Mouse (Mus musculus): Measurements from ENCODE around the gene Mut. TPM values are rescaled to one million over a fixed set of nuclear protein-coding genes. Genes with fewer than 3 reads are reported as not detected.

Gene Mut
- total RNA-seq (2021) = 10 to 100 TPM; 51.1 to 54.8 TPM
- long read RNA-seq, experiment 1, transcript Mut-201 (13 exons, 3,674 nt) = major isoform, 31 of 38 reads
- long read RNA-seq, experiment 1, partial matches to known transcripts = 1 of 38 reads
- long read RNA-seq, experiment 1, other reads (novel, unspliced or antisense) = 6 of 38 reads
- long read RNA-seq, experiment 2, transcript Mut-201 (13 exons, 3,674 nt) = major isoform, 65 of 80 reads
- long read RNA-seq, experiment 2, partial matches to known transcripts = 7 of 80 reads
- long read RNA-seq, experiment 2, other reads (novel, unspliced or antisense) = 8 of 80 reads

GRCm38 (mm10) chr17:40934420-40935231 lies at the start of gene Mut, which contains the start of gene Cenpq:
Gene Mut, plus strand, starts transcription at chr17:40934685.
Gene Cenpq, minus strand, starts transcription at chr17:40935047.
- DNase-seq = peak; percentile 98
- intact Hi-C loops (cut with DNase I; ENCODE audit: low total_unique reads) = no loop called here

- intact Hi-C loops (cut with DNase I; ENCODE audit: low total_unique reads) = no loop called here
- DNase-seq = no peak
These were observed 49.3 kb upstream of the Mut start for GRCm38 (mm10) chr17:40885155-40885554.

GRCm38 (mm10) chr17:40887849-40888536 lies 46.5 kb upstream of the Mut start:
- no peak for DNase-seq

GRCm38 (mm10) chr17:40896863-40897262 lies 37.6 kb upstream of the Mut start:
- no peak for DNase-seq
- intact Hi-C loops (cut with DNase I; ENCODE audit: low total_unique reads) = loop anchor here (5.0 kb wide), 1 partner anchor 60 kb away; no protein-coding TSS in a partner anchor

More at GRCm38 (mm10) chr17:40887849-40888536, 46.5 kb upstream of the Mut start:
- intact Hi-C loops (cut with DNase I; ENCODE audit: low total_unique reads) = no loop called here

- intact Hi-C loops (cut with DNase I; ENCODE audit: low total_unique reads) = loop anchor here (5.0 kb wide), 1 partner anchor 63 kb away; no protein-coding TSS in a partner anchor
- DNase-seq = no peak
These were observed 34.6 kb upstream of the Mut start for GRCm38 (mm10) chr17:40899783-40900363.

- DNase-seq = no peak
- intact Hi-C loops (cut with DNase I; ENCODE audit: low total_unique reads) = no loop called here
These were observed 31.1 kb upstream of the Mut start for GRCm38 (mm10) chr17:40903345-40903744.

- intact Hi-C loops (cut with DNase I; ENCODE audit: low total_unique reads) = no loop called here
- no peak for DNase-seq
These were observed 30.4 kb upstream of the Mut start for GRCm38 (mm10) chr17:40904056-40904597.

GRCm38 (mm10) chr17:40904721-40905154 lies 29.7 kb upstream of the Mut start:
- intact Hi-C loops (cut with DNase I; ENCODE audit: low total_unique reads) = no loop called here
- DNase-seq = no peak

- no peak for DNase-seq
These were observed 20.2 kb upstream of the Mut start, which contains the start of gene Glyatl3 for GRCm38 (mm10) chr17:40914250-40914649. Gene Glyatl3, minus strand, starts transcription at chr17:40914350.

GRCm38 (mm10) chr17:40915499-40915898 lies 19.0 kb upstream of the Mut start:
- intact Hi-C loops (cut with DNase I; ENCODE audit: low total_unique reads) = no loop called here
- DNase-seq = no peak

More at GRCm38 (mm10) chr17:40914250-40914649, 20.2 kb upstream of the Mut start, which contains the start of gene Glyatl3:
- intact Hi-C loops (cut with DNase I; ENCODE audit: low total_unique reads) = no loop called here

- intact Hi-C loops (cut with DNase I; ENCODE audit: low total_unique reads) = no loop called here
These were observed 500 bp upstream of the Mut start for GRCm38 (mm10) chr17:40933985-40934384.

GRCm38 (mm10) chr17:40948518-40948917 lies 14.0 kb downstream of the Mut start:
- intact Hi-C loops (cut with DNase I; ENCODE audit: low total_unique reads) = no loop called here
- DNase-seq = no peak

More at GRCm38 (mm10) chr17:40933985-40934384, 500 bp upstream of the Mut start:
- no peak for DNase-seq

GRCm38 (mm10) chr17:40977914-40978313 lies 43.4 kb downstream of the Mut start:
- intact Hi-C loops (cut with DNase I; ENCODE audit: low total_unique reads) = no loop called here

GRCm38 (mm10) chr17:40992102-40992501 lies 57.6 kb downstream of the Mut start:
- intact Hi-C loops (cut with DNase I; ENCODE audit: low total_unique reads) = no loop called here
- no peak for DNase-seq

More at GRCm38 (mm10) chr17:40977914-40978313, 43.4 kb downstream of the Mut start:
- DNase-seq = no peak

Other genes with a start within 250 kb of the Mut start
- gene Esp1, start 207.6 kb upstream of the Mut start, total RNA-seq (2021) = not detected
- not detected for gene Crisp2, start 127.7 kb upstream of the Mut start, total RNA-seq (2021)
- not detected for gene Rhag, start 123.6 kb upstream of the Mut start, total RNA-seq (2021)
- under 1 TPM; 0.08 to 0.31 TPM for gene 9130008F23Rik, start 54.1 kb upstream of the Mut start, total RNA-seq (2021)
- gene Glyatl3, start 20.3 kb upstream of the Mut start, total RNA-seq (2021) = not detected
- gene Cenpq, start 362 bp downstream of the Mut start, total RNA-seq (2021) = 1 to 10 TPM; 4.5 to 4.7 TPM